Mouse (Mus musculus): ENCODE measurements around the gene Prl7d1. TPM values are rescaled to one million over a fixed set of nuclear protein-coding genes. Genes with fewer than 3 reads are reported as not detected.
"Not testable (repeated sequence)": the region's sequence is repeated elsewhere in the genome, so short reads cannot be mapped to it uniquely, and the experiment has no call there.

Prl7d1 gene
- not detected in 2 replicates for polyA plus RNA-seq (2015; fragmentation: Nextera tagmentation; extraction: Ambion mirVana)

DNA sequence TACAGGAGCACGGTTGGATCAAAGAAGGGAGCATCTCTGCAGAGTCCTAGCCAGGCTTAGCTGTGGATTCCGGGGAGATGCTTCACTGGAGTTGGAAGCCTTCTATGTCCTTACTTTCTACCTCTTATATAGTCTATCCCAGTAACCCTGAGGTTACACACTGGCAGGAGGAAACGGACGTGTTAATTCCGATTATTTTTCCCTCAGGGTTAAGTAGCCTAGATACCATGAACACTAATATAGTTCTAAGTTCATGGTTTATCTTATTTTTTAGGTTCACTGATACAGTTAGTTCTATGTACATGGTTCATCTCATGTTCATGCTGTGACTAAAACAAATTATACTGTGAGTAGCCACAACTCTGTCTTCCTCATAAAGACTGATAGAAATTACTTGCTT, at the start of gene Prl7d1:
Gene Prl7d1 (minus strand): TSS at position 101 of the 400 bp plus-strand sequence.
- no peak for ATAC-seq (replicated peaks; ENCODE audit: insufficient number of reproducible peaks, insufficient read depth, low FRiP score, low read depth)
- H3K4me3 ChIP-seq, result no peak within 1 kb of the TSS
- no peaks in the 10 kb centered on the region for H3K36me3 ChIP-seq
- 76% methylated on average over 5 of the region's 5 CpGs for WGBS
- no peaks in the 10 kb centered on the region for H3K9me3 ChIP-seq (replicated peaks)
- H3K4me2 ChIP-seq, result no peak within 1 kb of the TSS
- no peaks in the 10 kb centered on the region for H3K27me3 ChIP-seq
- no peak within 1 kb of the TSS for H3K9ac ChIP-seq
- H3K4me1 ChIP-seq (replicated peaks), result no peaks in the 10 kb centered on the region
- no peak within 1 kb of the TSS for H3K27ac ChIP-seq

- Histone ChIP-seq H3K4me3 (no peak overlapping the region), H3K27ac (no peak overlapping the region), H3K4me1 (replicated peaks) (no peaks in the 10 kb centered on the region), H3K36me3 (no peaks in the 10 kb centered on the region), H3K9me3 (replicated peaks) (no peaks in the 10 kb centered on the region), H3K9ac (no peak overlapping the region), H3K27me3 (no peaks in the 10 kb centered on the region), H3K4me2 (no peak overlapping the region)
- no peak for ATAC-seq (replicated peaks; ENCODE audit: insufficient number of reproducible peaks, insufficient read depth, low FRiP score, low read depth)
- 77% methylated on average over 10 of the region's 10 CpGs for WGBS
Observed at GRCm38 (mm10) chr13:27734512-27735186, 18.1 kb upstream of the Prl7d1 start.

DNA sequence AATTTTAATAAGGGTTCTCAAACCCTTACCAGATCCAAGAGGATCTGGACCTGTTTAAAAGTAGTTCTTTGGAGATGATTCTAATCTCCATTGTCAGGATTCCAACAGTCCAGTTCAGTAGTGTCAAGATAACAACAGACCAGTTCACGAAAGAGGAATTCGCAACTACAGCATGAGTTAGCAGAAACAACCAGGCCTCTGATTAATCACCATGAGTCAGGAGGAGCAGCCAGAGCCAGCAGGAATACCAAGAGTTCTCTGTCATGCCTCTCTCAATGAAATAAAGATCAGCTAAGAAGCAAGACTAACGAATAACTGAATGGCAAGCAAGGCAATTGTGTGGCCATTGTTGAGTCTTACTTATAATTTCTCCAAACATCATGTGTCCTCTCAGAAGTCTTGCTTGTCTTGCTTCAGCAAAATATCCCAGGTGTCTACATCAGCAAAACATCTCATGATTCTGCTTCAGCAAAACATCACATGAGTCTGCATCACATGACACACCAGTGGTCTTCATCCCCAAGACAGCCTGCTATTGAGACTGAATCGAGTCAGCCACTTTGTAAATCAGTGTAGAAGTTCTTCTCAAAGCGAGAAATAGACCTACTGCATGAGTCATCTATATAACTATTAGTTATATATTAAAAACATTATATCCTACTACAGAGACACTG, 13.9 kb upstream of the Prl7d1 start:
- not testable (repeated sequence) for H3K4me1 ChIP-seq (replicated peaks); H3K9me3 ChIP-seq (replicated peaks); H3K36me3 ChIP-seq; ATAC-seq (replicated peaks; ENCODE audit: insufficient number of reproducible peaks, insufficient read depth, low FRiP score, low read depth); H3K27me3 ChIP-seq; H3K9ac ChIP-seq; H3K27ac ChIP-seq; H3K4me3 ChIP-seq; H3K4me2 ChIP-seq
- WGBS, result 60% methylated on average over 5 of the region's 5 CpGs

DNA sequence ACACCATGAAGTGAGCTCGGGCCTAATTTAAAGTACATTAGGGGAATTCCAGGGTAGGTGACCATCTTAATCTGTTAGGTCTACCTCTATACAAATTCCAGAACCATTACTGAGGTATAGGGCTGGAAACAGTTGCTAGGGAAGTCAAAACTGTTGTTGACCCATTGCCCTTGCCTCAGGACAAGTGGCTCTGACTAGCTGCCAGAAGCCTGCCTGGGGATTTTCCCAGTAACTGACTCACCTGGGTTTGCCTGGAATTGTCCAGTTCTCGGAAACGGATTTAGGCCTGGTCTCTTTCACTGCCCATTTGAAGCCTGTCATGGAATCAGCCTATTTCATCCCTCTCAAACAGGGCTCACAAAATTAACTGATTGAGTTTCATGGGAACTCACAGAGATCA, 8.5 kb upstream of the Prl7d1 start:
- H3K4me1 ChIP-seq (replicated peaks); H3K27ac ChIP-seq; H3K36me3 ChIP-seq; H3K4me3 ChIP-seq; ATAC-seq (replicated peaks; ENCODE audit: insufficient number of reproducible peaks, insufficient read depth, low FRiP score, low read depth); H3K9me3 ChIP-seq (replicated peaks); H3K4me2 ChIP-seq; H3K27me3 ChIP-seq; H3K9ac ChIP-seq: not testable (repeated sequence)
- WGBS, result 79% methylated on average over 3 of the region's 3 CpGs

- Histone ChIP-seq H3K4me2 (no peak overlapping the region), H3K4me3 (no peak overlapping the region), H3K27me3 (no peaks in the 10 kb centered on the region), H3K27ac (no peak overlapping the region), H3K9ac (no peak overlapping the region), H3K4me1 (replicated peaks) (no peaks in the 10 kb centered on the region), H3K9me3 (replicated peaks) (no peaks in the 10 kb centered on the region), H3K36me3 (no peaks in the 10 kb centered on the region)
- no peak for ATAC-seq (replicated peaks; ENCODE audit: insufficient number of reproducible peaks, insufficient read depth, low FRiP score, low read depth)
- WGBS, result 45% methylated on average over 2 of the region's 2 CpGs
Observed at GRCm38 (mm10) chr13:27706521-27706920, 10.0 kb downstream of the Prl7d1 start.

DNA sequence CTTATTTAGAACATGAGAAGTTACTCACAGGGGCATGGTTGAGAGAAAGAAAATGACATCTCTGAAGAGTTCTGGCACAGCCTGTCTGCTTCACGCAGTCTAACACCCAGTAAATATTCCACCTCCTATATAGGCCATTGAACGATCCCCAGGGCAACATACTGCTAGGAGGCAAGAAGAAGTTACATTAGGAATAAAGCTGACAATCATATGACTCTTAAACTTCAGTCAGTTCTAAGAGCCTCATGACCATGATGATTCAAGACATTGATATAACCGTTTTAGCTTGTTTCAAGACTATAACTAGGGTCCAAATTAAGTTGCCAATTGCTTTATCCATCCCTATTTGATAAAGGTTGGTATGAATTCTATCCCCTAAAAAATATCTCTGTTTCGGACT, 48.6 kb downstream of the Prl7d1 start, which contains the start of gene Prl7a2:
Gene Prl7a2 (minus strand): TSS at position 101 of the 400 bp plus-strand sequence.
- no peaks in the 10 kb centered on the region for H3K4me1 ChIP-seq (replicated peaks)
- no peak within 1 kb of the TSS for H3K4me2 ChIP-seq
- H3K27me3 ChIP-seq, result no peaks in the 10 kb centered on the region
- WGBS, result 77% methylated on average over 4 of the region's 4 CpGs
- no peaks in the 10 kb centered on the region for H3K36me3 ChIP-seq
- no peak within 1 kb of the TSS for H3K27ac ChIP-seq
- no peak within 1 kb of the TSS for H3K4me3 ChIP-seq
- H3K9me3 ChIP-seq (replicated peaks), result no peaks in the 10 kb centered on the region
- ATAC-seq (replicated peaks; ENCODE audit: insufficient number of reproducible peaks, insufficient read depth, low FRiP score, low read depth), result no peak
- no peak within 1 kb of the TSS for H3K9ac ChIP-seq

DNA sequence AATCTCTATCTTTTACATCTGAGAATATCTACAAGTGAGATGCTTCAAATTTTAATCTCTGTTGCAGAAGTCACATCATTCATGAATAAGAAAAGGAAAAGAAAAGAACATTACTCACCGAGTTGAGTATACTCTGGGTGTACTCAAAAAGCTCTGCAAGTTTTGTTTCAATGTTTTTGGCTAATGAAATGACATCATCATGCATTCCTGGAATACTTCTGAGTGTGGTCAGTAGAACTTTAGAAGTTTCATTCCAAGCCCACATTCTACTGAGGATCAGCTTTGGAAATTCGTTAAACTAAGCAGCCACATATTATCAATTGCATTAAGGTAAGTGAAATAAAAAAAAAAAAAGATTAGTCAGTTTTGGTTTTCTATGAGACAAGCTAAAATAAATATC, 55.8 kb downstream of the Prl7d1 start:
- Histone ChIP-seq H3K36me3 (no peaks in the 10 kb centered on the region), H3K4me3 (no peak overlapping the region), H3K9me3 (replicated peaks) (no peaks in the 10 kb centered on the region), H3K27me3 (no peaks in the 10 kb centered on the region), H3K4me2 (no peak overlapping the region), H3K27ac (no peak overlapping the region), H3K9ac (no peak overlapping the region), H3K4me1 (replicated peaks) (no peaks in the 10 kb centered on the region)
- WGBS, result 66% methylated on average over 2 of the region's 2 CpGs
- ATAC-seq (replicated peaks; ENCODE audit: insufficient number of reproducible peaks, insufficient read depth, low FRiP score, low read depth), result no peak

Other genes with a start within 250 kb of the Prl7d1 start
- gene Prl8a8, start 203.5 kb downstream of the Prl7d1 start, polyA plus RNA-seq (2015; fragmentation: Nextera tagmentation; extraction: Ambion mirVana), result not detected in 2 replicates
- gene Prl8a9, start 152.1 kb downstream of the Prl7d1 start, polyA plus RNA-seq (2015; fragmentation: Nextera tagmentation; extraction: Ambion mirVana), result not detected in 2 replicates
- not detected in 2 replicates for gene Prl8a1, start 134.6 kb downstream of the Prl7d1 start, polyA plus RNA-seq (2015; fragmentation: Nextera tagmentation; extraction: Ambion mirVana)
- gene Prl7b1, start 106.2 kb downstream of the Prl7d1 start, polyA plus RNA-seq (2015; fragmentation: Nextera tagmentation; extraction: Ambion mirVana), result not detected in 2 replicates
- not detected in 2 replicates for gene Prl7a1, start 74.2 kb downstream of the Prl7d1 start, polyA plus RNA-seq (2015; fragmentation: Nextera tagmentation; extraction: Ambion mirVana)
- gene Prl7a2, start 48.7 kb downstream of the Prl7d1 start, polyA plus RNA-seq (2015; fragmentation: Nextera tagmentation; extraction: Ambion mirVana), result not detected in 2 replicates
- gene Prl7c1, start 64.1 kb upstream of the Prl7d1 start, polyA plus RNA-seq (2015; fragmentation: Nextera tagmentation; extraction: Ambion mirVana), result not detected in 2 replicates
- gene Prl2a1, start 84.9 kb upstream of the Prl7d1 start, polyA plus RNA-seq (2015; fragmentation: Nextera tagmentation; extraction: Ambion mirVana), result not detected in 2 replicates
- not detected in 2 replicates for gene Prl2c1, start 132.6 kb upstream of the Prl7d1 start, polyA plus RNA-seq (2015; fragmentation: Nextera tagmentation; extraction: Ambion mirVana)

Data from heart, embryonic 15.5 days (tissue).